Mouse (Mus musculus) 416B (cell line): Measurements from ENCODE around the gene Zfp790.
A peak's percentile ranks its signal among the peaks of the same experiment; 100 is the strongest.
"Not testable (repeated sequence)": the region's sequence is repeated elsewhere in the genome, so short reads cannot be mapped to it uniquely, and the experiment has no call there.

Experiments used
- DNase-seq: peaks from one replicate; pipeline ENCODE4 v3.0.0; 2011; ENCODE audit warnings: low read depth

The Zfp790 gene

DNA sequence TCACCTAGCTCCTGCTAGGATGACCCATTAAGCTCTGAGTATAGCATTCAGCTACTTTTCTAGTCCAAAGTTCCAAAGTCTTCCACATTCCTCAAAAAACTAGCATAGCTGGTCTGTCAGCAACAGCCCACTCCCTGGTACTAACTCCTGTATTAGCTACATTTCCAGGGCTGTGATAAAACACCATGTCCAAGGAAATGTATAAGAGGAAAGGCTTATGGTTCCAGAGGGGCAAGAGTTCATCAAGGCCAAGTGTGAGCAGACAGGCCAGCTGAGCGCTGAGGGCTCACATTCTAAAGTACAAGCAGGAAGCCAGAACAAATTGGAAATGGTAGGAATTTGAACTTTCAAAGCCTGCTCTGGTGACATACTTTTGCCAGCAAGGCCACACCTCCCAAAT is 26.2 kb downstream of the Zfp790 start:
- DNase-seq, result no peak

DNA sequence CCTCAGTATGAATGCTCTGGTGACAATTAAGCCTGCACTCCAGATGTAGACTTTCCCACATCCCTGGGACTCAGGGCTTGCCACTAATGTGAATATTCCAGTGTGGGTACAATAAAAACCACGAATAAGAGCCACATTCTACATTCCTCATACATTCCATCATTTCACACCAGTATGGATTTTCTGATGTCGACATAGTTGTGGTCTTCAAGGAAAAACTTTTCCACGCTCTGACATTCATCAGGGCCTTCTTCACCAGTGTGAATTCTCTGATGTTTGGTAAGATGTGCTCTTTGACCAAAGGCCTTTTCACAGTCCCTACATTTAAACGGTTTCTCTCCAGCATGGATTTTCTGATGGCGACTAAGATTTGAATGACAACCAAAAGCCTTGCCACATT is 28.7 kb downstream of the Zfp790 start:
- no peak for DNase-seq

DNA sequence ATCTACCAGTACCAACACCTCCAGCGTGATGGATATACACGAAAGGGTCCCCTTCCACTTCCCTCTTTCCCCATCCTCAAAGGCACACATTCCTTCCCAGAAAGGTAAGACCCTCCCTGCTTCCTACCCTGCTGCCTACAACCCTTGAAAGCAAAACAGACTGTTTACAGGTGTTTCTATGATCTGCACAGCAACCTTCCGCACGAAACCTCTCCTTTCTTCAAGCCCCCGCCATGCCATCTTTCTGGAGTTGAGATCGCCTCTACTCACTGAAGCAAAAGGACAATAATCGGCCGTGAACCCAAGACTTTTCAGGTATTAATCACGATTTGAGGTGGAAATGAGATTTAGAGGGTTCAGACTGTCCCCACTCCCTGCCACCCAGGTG is 36.9 kb downstream of the Zfp790 start:
- no peak for DNase-seq

DNA sequence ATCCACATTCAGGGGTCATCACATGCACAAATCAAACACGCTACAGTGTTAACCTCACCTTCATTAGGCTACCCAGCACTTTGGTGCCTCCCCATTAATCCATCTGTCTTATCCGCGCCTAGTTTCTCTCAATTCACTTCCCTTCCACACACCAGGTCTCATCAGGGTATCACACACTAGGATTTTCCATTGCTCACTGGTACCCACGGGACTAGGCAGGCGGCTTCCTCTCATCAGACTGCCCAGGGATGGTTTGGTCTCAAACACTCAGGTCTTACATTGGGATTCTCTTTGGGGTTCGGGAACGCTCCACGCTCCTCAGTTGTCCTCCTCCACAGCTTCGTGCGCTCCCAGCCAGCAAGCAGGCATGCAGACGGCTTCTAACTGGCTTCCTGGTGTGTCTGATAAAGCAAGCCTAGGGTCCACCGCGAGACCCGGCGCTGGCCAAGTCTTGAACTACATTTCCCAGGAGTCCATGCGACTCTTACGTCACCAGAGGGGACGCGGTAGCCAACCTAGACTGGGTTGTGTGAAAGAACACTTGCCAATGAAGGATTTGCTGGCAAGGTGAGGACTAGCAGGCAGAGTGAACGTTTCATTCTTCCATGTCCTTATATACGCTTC is 37.4 kb downstream of the Zfp790 start, which contains the start of gene Zfp940:
Gene Zfp940 (minus strand): TSS at position 451 of the 624 bp plus-strand sequence.
- no peak for DNase-seq

DNA sequence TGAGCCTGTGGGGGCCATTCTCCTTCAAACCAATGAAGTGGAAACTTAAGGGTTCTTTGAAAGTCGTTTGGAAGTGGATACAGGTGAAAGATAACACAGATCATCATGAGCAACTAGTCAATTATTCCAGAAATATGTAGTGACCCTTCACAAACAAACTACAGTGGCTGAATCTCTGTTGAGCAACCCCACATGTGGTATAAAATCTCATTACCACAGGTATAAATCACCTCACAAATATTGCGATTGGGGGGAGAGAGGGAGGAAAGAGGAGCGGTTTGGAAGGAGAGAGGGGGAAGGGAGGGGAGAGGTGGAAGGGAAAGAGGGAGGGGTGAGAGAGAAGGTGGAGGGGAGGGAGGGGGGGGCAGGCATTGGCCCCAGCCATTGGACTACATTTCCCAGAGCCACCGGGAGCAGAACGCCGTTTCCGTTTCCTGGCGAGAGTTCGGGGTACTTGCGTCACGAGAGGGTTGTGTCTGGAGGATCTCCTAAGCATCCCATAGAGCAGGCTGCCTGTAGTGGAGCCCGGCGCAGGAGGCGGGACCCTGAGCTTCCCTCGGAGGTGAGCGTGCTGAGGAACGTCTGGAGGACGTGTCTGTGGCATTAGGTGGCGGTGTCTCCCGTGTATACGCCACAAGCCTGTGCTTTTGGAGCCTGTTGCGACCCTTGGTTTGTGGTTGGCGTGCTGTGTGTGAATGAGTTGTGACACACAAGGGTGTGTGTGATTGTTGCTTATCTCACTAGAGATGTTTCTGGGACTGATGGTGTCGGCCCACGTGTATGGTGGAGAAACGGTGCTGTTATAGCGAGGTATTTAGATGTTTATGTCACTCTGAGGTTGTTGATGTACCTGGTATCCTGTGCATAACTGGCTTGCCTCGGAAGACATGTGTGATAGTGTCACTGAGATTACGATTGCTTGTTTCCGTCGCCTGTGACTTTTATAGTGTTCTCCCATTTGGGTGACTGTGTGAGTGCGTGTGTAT is 43.9 kb downstream of the Zfp790 start, which contains the start of gene Zfp420:
Gene Zfp420 (plus strand): TSS at position 448 of the 986 bp plus-strand sequence.
- peak; percentile 93 for DNase-seq

DNA sequence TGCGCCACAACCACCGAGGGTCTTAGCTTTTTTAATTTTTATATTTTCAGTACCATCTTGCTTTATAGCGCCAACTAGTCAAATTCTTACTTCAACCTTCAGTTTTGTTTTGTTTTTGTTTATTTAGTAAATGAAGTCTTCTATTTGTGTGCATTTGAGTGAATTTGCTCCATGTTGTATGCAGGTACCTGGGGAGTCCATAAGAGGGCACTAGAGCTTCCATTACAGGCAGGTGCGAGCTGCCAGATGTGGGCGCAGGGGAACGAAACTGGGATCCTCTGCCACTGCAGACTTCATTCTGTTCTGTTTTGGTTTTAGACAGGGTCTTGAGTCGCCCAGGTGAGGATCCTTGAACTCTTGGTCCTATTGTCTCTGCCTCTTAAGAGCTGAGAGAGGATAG is 45.7 kb downstream of the Zfp790 start:
- peak; percentile 70 for DNase-seq

DNA sequence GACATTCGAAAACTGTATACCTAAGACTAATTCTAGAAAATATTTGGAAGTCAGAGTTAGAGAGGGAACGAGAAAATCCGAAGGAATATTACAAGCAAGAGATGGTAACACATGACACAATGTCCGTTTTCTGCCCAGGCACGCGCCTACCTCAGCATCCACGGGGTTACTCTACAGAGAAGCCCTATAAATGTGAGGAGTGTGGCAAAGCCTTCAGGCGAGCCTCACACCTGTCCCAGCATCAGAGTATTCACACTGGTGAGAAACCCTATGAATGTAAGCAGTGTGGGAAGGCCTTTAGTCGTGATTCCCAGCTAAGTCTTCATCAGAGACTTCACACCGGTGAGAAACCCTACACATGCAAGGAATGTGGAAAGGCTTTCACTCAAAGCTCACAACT is 58.3 kb downstream of the Zfp790 start:
- no peak for DNase-seq

DNA sequence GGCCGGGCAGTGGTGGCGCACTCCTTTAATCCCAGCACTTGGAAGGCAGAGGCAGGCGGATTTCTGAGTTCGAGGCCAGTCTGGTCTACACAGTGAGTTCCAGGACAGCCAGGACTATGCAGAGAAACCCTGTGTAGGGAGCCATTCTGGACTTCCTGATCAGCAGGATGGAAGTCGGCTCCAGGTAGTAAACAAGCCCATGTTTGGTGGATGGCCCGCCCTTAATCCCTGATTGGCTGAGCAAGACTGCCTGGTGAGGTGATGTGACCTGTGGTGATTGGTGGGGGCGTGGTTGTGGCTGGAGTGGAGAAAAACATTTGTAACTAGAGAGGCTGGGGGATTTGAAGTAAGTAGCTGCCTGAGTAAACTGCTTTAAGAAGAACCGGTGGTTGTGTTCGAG is 61.6 kb downstream of the Zfp790 start:
- not testable (repeated sequence) for DNase-seq

- no peak for DNase-seq
Observed at GRCm38 (mm10) chr7:29880056-29880455, 64.1 kb downstream of the Zfp790 start.
